Mouse (Mus musculus) kidney, embryonic 16.5 days (tissue): ENCODE results near the gene CK137956. TPM values are rescaled to one million over a fixed set of nuclear protein-coding genes. Genes with fewer than 3 reads are reported as not detected.
A peak's percentile ranks its signal among the peaks of the same experiment; 100 is the strongest.

Experiments
- ATAC-seq: fragments of 200-750 bp; cut with Nextera tagmentation; 2 replicates; pipeline ENCODE4 v1.8.0; 2017; ENCODE audit warnings: moderate TSS enrichment; ENCODE audit not compliant: low FRiP score, low TSS enrichment
- H3K27ac ChIP-seq: fragments of 300-500 bp; sonication (generic); 2 replicates; pipeline ENCODE4 v1.5.1; 2014; ENCODE audit warnings: low read length
- H3K27me3 ChIP-seq: fragments of 300-500 bp; sonication (generic); 2 replicates; pipeline ENCODE4 v1.6.1; 2014; ENCODE audit warnings: low read length, control low read depth, mixed read lengths; ENCODE audit not compliant: insufficient read depth
- H3K36me3 ChIP-seq: fragments of 300-500 bp; sonication (generic); 2 replicates; pipeline ENCODE4 v1.6.1; 2014; ENCODE audit warnings: low read length, control low read depth, mixed read lengths; ENCODE audit not compliant: insufficient read depth
- H3K4me1 ChIP-seq: fragments of 300-500 bp; sonication (generic); 2 replicates; pipeline ENCODE4 v1.6.1; 2014; ENCODE audit warnings: low read length, control low read depth, mixed read lengths; ENCODE audit not compliant: insufficient read depth
- H3K4me2 ChIP-seq: fragments of 300-500 bp; sonication (generic); replicated peaks from 2 replicates; pipeline ENCODE4 v1.6.1; 2014; ENCODE audit warnings: low read depth, low read length
- H3K4me3 ChIP-seq: fragments of 300-500 bp; sonication (generic); 2 replicates; pipeline ENCODE4 v1.5.1; 2014; ENCODE audit warnings: mild to moderate bottlenecking, low read length
- H3K9ac ChIP-seq: fragments of 300-500 bp; sonication (generic); replicated peaks from 2 replicates; pipeline ENCODE4 v1.6.1; 2014; ENCODE audit warnings: low read length
- H3K9me3 ChIP-seq: fragments of 300-500 bp; sonication (generic); 2 replicates; pipeline ENCODE4 v1.6.1; 2016; ENCODE audit warnings: low read length, control low read depth
- WGBS: fragments of 180-500 bp; shearing (Covaris S2); extraction: QIAGEN DNeasy Blood & Tissue Kit; methylation state at CpG from one replicate; pipeline ENCODE4 v1.1.7; 2014; 5-methylcytosine and 5-hydroxymethylcytosine counted together
- polyA plus RNA-seq: library from polyadenylated mRNA; unstranded; fragments of >200 nt; fragmentation: Nextera tagmentation; extraction: Ambion mirVana; gene quantifications from 2 replicates; pipeline ENCODE4 v1.2.1, GENCODE M21; 2015

The CK137956 gene
- polyA plus RNA-seq, 1 experiment from 2014 or later: not detected

DNA sequence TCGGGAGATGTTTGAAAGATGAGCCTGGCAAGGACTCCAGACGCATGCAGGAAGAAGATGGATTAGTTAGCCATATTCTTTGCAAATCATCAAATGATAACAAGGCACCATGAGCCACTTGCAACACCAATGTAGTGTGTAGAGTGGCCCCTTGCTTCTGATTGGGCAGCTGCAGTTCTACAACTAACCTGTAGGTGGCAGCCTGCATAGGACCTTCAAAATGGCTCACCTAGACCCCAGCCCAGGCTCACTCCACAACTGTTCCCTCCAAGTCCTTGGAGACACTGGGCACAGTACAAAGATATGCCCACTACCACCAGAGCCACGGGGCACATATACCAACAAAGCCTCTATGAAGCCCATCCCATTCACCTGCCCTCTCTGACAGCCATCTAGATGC is 35.4 kb downstream of the CK137956 start:
- ATAC-seq: no peak
- 57% methylated on average over 3 of the region's 3 CpGs for WGBS

GRCm38 (mm10) chr4:127913551-127913950 is 57.2 kb downstream of the CK137956 start:
- 88% methylated on average over 7 of the region's 7 CpGs for WGBS
- Histone ChIP-seq H3K36me3 (no peaks in the 10 kb centered on the region), H3K9me3 (no peaks in the 10 kb centered on the region)

More for the DNA sequence above, 35.4 kb downstream of the CK137956 start:
- Histone ChIP-seq H3K4me2 (no peak overlapping the region), H3K9me3 (no peaks in the 10 kb centered on the region), H3K36me3 (no peaks in the 10 kb centered on the region), H3K9ac (no peak overlapping the region), H3K27me3 (no peaks in the 10 kb centered on the region), H3K4me1 (no peaks in the 10 kb centered on the region), H3K27ac (no peak overlapping the region), H3K4me3 (no peak overlapping the region)

GRCm38 (mm10) chr4:127907151-127907550 is 63.6 kb downstream of the CK137956 start:
- WGBS: 57% methylated on average over 8 of the region's 8 CpGs
- H3K36me3 ChIP-seq: no peaks in the 10 kb centered on the region
- no peak for ATAC-seq

More at GRCm38 (mm10) chr4:127913551-127913950, 57.2 kb downstream of the CK137956 start:
- Histone ChIP-seq H3K4me3 (no peak overlapping the region), H3K9ac (no peak overlapping the region), H3K27ac (no peak overlapping the region), H3K4me1 (no peaks in the 10 kb centered on the region), H3K27me3 (no peaks in the 10 kb centered on the region), H3K4me2 (no peak overlapping the region)
- no peak for ATAC-seq

DNA sequence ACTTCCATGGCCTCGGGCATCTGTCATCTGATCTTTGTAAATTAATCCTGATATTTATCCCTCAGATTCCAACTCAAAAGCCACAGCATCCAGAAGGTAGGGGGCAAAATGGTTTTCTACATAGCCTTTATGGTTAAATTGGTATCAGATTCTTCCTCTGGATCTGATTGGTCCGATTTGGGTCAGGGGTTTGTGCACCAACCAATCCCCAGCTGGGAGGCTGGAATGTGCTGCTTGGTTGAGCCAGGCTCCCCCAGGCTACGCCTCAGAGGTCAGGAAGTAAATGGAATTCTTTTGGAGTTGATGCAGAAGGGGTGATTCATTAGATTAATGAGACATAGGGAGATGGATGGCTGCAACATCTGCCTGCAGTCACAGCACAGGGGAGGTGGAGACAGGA is 66.8 kb downstream of the CK137956 start:
- peak; percentile 35; the same call in 1 of the 2 replicates for ATAC-seq
- H3K4me1 ChIP-seq: no peaks in the 10 kb centered on the region
- H3K36me3 ChIP-seq: no peaks in the 10 kb centered on the region
- H3K27me3 ChIP-seq: no peaks in the 10 kb centered on the region
- no peaks in the 10 kb centered on the region; the same call in 1 of the 2 replicates for H3K9me3 ChIP-seq
- H3K27ac ChIP-seq: no peak overlapping the region
- no peak overlapping the region for H3K4me2 ChIP-seq
- H3K9ac ChIP-seq: no peak overlapping the region
- 48% methylated on average over 3 of the region's 3 CpGs for WGBS
- no peak overlapping the region for H3K4me3 ChIP-seq

More at GRCm38 (mm10) chr4:127907151-127907550, 63.6 kb downstream of the CK137956 start:
- Histone ChIP-seq H3K9ac (no peak overlapping the region), H3K4me1 (no peaks in the 10 kb centered on the region), H3K4me3 (no peak overlapping the region), H3K9me3 (no peaks in the 10 kb centered on the region; the same call in 1 of the 2 replicates), H3K27me3 (no peaks in the 10 kb centered on the region), H3K4me2 (no peak overlapping the region), H3K27ac (no peak overlapping the region)

DNA sequence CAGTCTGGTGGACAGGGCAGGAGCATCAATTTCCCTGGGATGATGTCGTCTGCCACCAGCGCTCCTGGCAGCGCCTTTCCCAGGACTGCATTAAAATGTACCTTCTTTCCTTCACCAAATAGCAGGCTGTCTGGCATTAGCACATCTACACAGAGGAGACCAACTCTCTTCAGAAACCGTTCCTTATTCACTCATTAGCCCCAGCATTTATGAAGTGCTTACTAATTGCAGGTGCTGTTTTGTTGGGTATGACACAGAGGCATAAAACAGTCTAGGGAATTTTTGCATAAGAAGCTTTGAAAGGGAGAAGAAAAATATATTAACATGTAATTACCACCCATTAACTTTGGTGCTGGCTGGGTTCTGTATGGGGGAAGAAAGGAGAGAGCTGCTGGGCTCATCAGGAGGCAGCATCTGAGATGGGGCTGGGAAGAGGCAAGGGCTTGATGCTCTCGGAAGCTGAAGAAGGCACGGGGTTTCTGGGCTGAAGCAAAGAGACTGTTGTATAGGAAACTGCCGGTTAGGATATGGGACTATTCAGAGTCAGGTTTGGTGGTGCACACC is 69.8 kb downstream of the CK137956 start:
- no peak overlapping the region for H3K4me2 ChIP-seq
- no peaks in the 10 kb centered on the region for H3K4me1 ChIP-seq
- H3K27me3 ChIP-seq: no peaks in the 10 kb centered on the region
- H3K27ac ChIP-seq: no peak overlapping the region
- no peaks in the 10 kb centered on the region; the same call in 1 of the 2 replicates for H3K9me3 ChIP-seq
- H3K4me3 ChIP-seq: no peak overlapping the region
- no peak for ATAC-seq
- 78% methylated on average over 7 of the region's 7 CpGs for WGBS
- H3K9ac ChIP-seq: no peak overlapping the region
- H3K36me3 ChIP-seq: no peaks in the 10 kb centered on the region

- no peak overlapping the region for H3K27ac ChIP-seq
- WGBS: 74% methylated on average over 7 of the region's 7 CpGs
- no peak for ATAC-seq
Observed at GRCm38 (mm10) chr4:127889071-127889470, 81.7 kb downstream of the CK137956 start.

DNA sequence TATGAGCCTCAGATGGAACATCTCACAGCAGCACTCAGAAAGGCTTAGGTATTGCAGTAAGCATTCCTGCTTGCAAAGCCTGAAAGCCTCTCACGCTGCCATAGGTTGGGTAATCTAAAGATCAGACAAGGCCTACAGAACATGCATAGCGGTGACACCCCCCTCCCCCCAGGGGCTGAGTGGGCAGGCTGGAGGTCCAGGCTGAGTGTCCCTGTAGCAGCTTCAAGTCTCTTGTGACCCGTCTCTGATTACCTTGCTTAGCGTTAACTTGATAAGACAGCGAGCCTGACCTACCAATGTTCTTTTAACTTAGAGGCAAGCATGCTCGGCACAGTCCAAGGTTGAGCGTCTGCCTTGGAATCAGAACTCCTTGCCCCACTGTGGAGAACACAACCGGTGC is 91.8 kb downstream of the CK137956 start:
- Histone ChIP-seq H3K9me3 (peaks cover 9% of the 10 kb centered on the region; the same call in 1 of the 2 replicates), H3K4me1 (no peaks in the 10 kb centered on the region), H3K4me2 (no peak overlapping the region), H3K4me3 (no peak overlapping the region), H3K36me3 (no peaks in the 10 kb centered on the region), H3K9ac (no peak overlapping the region), H3K27ac (no peak overlapping the region), H3K27me3 (no peaks in the 10 kb centered on the region)
- WGBS: 91% methylated on average over 8 of the region's 8 CpGs
- ATAC-seq: no peak

More at GRCm38 (mm10) chr4:127889071-127889470, 81.7 kb downstream of the CK137956 start:
- no peak overlapping the region for H3K4me3 ChIP-seq
- no peak overlapping the region for H3K9ac ChIP-seq
- H3K4me2 ChIP-seq: no peak overlapping the region
- H3K4me1 ChIP-seq: no peaks in the 10 kb centered on the region
- H3K36me3 ChIP-seq: no peaks in the 10 kb centered on the region
- no peaks in the 10 kb centered on the region for H3K27me3 ChIP-seq
- peaks cover 8% of the 10 kb centered on the region for H3K9me3 ChIP-seq

Other genes starting within 250 kb of the CK137956 start
- 0.12 TPM in 1 of 2 replicates, not detected in the other for gene Csmd2, start 16.9 kb upstream of the CK137956 start, polyA plus RNA-seq